Mouse (Mus musculus) CH12.LX (cell line): ENCODE data around the gene Slc9b2. TPM values are rescaled to one million over a fixed set of nuclear protein-coding genes. Genes with fewer than 3 reads are reported as not detected.

ENCODE experiments used
- DNase-seq: peaks from one replicate; pipeline ENCODE4 v3.0.0-alpha.2; 2013; ENCODE audit errors: extremely low read depth
- H3K27ac ChIP-seq: 2 replicates; pipeline ENCODE4 v1.5.1; 2012; ENCODE audit warnings: low read depth, mild to moderate bottlenecking, control low read depth, moderate library complexity; ENCODE audit not compliant: insufficient read depth
- H3K27me3 ChIP-seq: replicated peaks from 2 replicates; pipeline ENCODE3; 2012; ENCODE audit warnings: inconsistent platforms
- H3K36me3 ChIP-seq, 2 experiments: replicated peaks in 1 of 2; 2 replicates each; pipeline versions ENCODE3 to v1.6.1; 2012; ENCODE audit warnings: inconsistent platforms in 1 of 2, low read length in 1 of 2, mild to moderate bottlenecking in 1 of 2, mixed read lengths in 1 of 2, moderate library complexity in 1 of 2; ENCODE audit not compliant: control insufficient read depth in 1 of 2, insufficient read depth in 1 of 2
- H3K4me1 ChIP-seq, 2 experiments: 2 replicates each; pipeline ENCODE4 v1.6.1; 2012; ENCODE audit warnings: inconsistent platforms in 1 of 2, moderate library complexity in 1 of 2; ENCODE audit not compliant: insufficient read depth in 2 of 2, control insufficient read depth in 1 of 2
- H3K4me2 ChIP-seq: 2 replicates; pipeline ENCODE4 v1.6.1; 2012; ENCODE audit warnings: low read depth, mild to moderate bottlenecking, control low read depth; ENCODE audit not compliant: poor library complexity, insufficient read depth, severe bottlenecking
- H3K4me3 ChIP-seq, 3 experiments: fragments of 150-350 bp in 1 of 3; sonication (generic) in 1 of 3; replicated peaks in 1 of 3; 2 replicates each; pipeline versions ENCODE3 to v1.5.1; 2011 to 2012; ENCODE audit warnings: low read depth in 2 of 3, low read length in 2 of 3, mild to moderate bottlenecking in 2 of 3, moderate library complexity in 2 of 3, control low read depth in 1 of 3, improper control_type of control experiment in 1 of 3, inconsistent platforms in 1 of 3, mixed read lengths in 1 of 3; ENCODE audit not compliant: poor library complexity in 1 of 3
- H3K79me2 ChIP-seq: replicated peaks from 2 replicates; pipeline ENCODE4 v1.6.1; 2012; ENCODE audit warnings: mild to moderate bottlenecking, moderate library complexity; ENCODE audit not compliant: control insufficient read depth, poor library complexity, insufficient read depth, severe bottlenecking; ENCODE audit errors: extremely low read depth
- H3K9ac ChIP-seq: 2 replicates; pipeline ENCODE4 v1.6.1; 2012; ENCODE audit warnings: low read depth, mild to moderate bottlenecking, control low read depth, moderate library complexity; ENCODE audit not compliant: insufficient read depth
- H3K9me3 ChIP-seq: replicated peaks from 2 replicates; pipeline ENCODE3; 2012; ENCODE audit warnings: low read length, inconsistent platforms, mixed read lengths
- BHLHE40 ChIP-seq: IDR thresholded peaks from 2 replicates; pipeline ENCODE4 v1.6.1; 2011; ENCODE audit warnings: mild to moderate bottlenecking, low read depth, low read length, improper control_type of control experiment
- CHD2 ChIP-seq: IDR thresholded peaks from 2 replicates; pipeline ENCODE4 v1.6.1; 2011; ENCODE audit warnings: low read length, improper control_type of control experiment
- GABPA ChIP-seq: IDR thresholded peaks from 2 replicates; pipeline ENCODE4 v1.6.1; 2012; ENCODE audit warnings: low read depth, low read length, improper control_type of control experiment, inconsistent platforms; ENCODE audit not compliant: insufficient replicate concordance
- IRF4 ChIP-seq: IDR thresholded peaks from 2 replicates; pipeline ENCODE4 v1.6.1; 2014; ENCODE audit warnings: low read depth, mild to moderate bottlenecking, inconsistent platforms, low read length, improper control_type of control experiment
- JUN ChIP-seq: IDR thresholded peaks from 2 replicates; pipeline ENCODE4 v1.6.1; 2011; ENCODE audit warnings: low read depth, mild to moderate bottlenecking, low read length, improper control_type of control experiment, moderate library complexity; ENCODE audit not compliant: insufficient read depth
- JUND ChIP-seq: conservative IDR thresholded peaks from 2 replicates; pipeline ENCODE4 v1.6.1; 2011; ENCODE audit warnings: low read depth, low read length, improper control_type of control experiment
- MAFK ChIP-seq: IDR thresholded peaks from 2 replicates; pipeline ENCODE4 v1.6.1; 2011; ENCODE audit warnings: low read length, improper control_type of control experiment; ENCODE audit not compliant: insufficient replicate concordance
- MAZ ChIP-seq: IDR thresholded peaks from 2 replicates; pipeline ENCODE4 v1.6.1; 2012; ENCODE audit warnings: low read depth, mild to moderate bottlenecking, inconsistent platforms, low read length, improper control_type of control experiment, moderate library complexity
- MEF2A ChIP-seq: IDR thresholded peaks from 2 replicates; pipeline ENCODE4 v1.6.1; 2014; ENCODE audit warnings: low read depth, mild to moderate bottlenecking, inconsistent platforms, low read length, improper control_type of control experiment, borderline replicate concordance
- NRF1 ChIP-seq: IDR thresholded peaks from 2 replicates; pipeline ENCODE4 v1.6.1; 2014; ENCODE audit warnings: low read depth, mild to moderate bottlenecking, inconsistent platforms, low read length, improper control_type of control experiment, moderate library complexity
- POLR2AphosphoS2 ChIP-seq: IDR thresholded peaks from 2 replicates; pipeline ENCODE4 v1.6.1; 2011; ENCODE audit warnings: low read depth, low read length, improper control_type of control experiment
- RAD21 ChIP-seq: IDR thresholded peaks from 2 replicates; pipeline ENCODE4 v1.6.1; 2011; ENCODE audit warnings: low read depth, mild to moderate bottlenecking, low read length, improper control_type of control experiment, moderate library complexity
- SIN3A ChIP-seq: IDR thresholded peaks from 2 replicates; pipeline ENCODE4 v1.6.1; 2012; ENCODE audit warnings: low read length, improper control_type of control experiment, inconsistent platforms
- UBTF ChIP-seq: IDR thresholded peaks from 2 replicates; pipeline ENCODE4 v1.6.1; 2012; ENCODE audit warnings: low read depth, mild to moderate bottlenecking, inconsistent platforms, low read length, improper control_type of control experiment, moderate library complexity
- USF1 ChIP-seq: IDR thresholded peaks from 2 replicates; pipeline ENCODE4 v1.6.1; 2014; ENCODE audit warnings: low read depth, mild to moderate bottlenecking, inconsistent platforms, low read length, improper control_type of control experiment
- ZC3H11A ChIP-seq: IDR thresholded peaks from 2 replicates; pipeline ENCODE4 v1.6.1; 2012; ENCODE audit warnings: low read depth, mild to moderate bottlenecking, inconsistent platforms, low read length, improper control_type of control experiment
- dilution Hi-C: fragments of 300-500 bp; cut with MboI; formaldehyde crosslinking; loops from 2 replicates; pipeline ENCODE4 v1.14.3; 2020; ENCODE audit warnings: low sequenced_read_pairs; ENCODE audit not compliant: extremely low pct_unique_long_range_greater_than_20kb, extremely low pct_ligation_motif_present
- in situ Hi-C: fragments of 300-500 bp; cut with MboI; formaldehyde crosslinking; loops from 3 replicates; pipeline ENCODE4 v1.14.3; 2019; ENCODE audit warnings: low sequenced_read_pairs, low pct_ligation_motif_present, low pct_unique_long_range_greater_than_20kb, mixed read lengths
- polyA plus RNA-seq: library from polyadenylated mRNA; unstranded; fragments of >175 nt; gene quantifications from 2 replicates; pipeline ENCODE4 v1.2.1, GENCODE M21; 2012; ENCODE audit warnings: low read depth; ENCODE audit not compliant: insufficient read length
- total RNA-seq, 2 experiments: library from RNA; depleted of rRNA; stranded (reverse); fragments of 300-350 nt in 1 of 2; fragments of >200 nt in 1 of 2; gene quantifications; 2 replicates each; pipeline ENCODE4 v1.2.3; 2012 to 2014

Gene Slc9b2
- total and polyA plus RNA-seq, 3 experiments = 1.4 to 4.2 (median 2.8) TPM

GRCm38 (mm10) chr3:135313727-135314126 lies 6.2 kb downstream of the Slc9b2 start:
- no peak for DNase-seq
- Histone ChIP-seq H3K9me3 (peaks cover 5% of the 10 kb centered on the region), H3K9ac (no peak overlapping the region), H3K4me3 (no peak overlapping the region), H3K79me2 (no peaks in the 10 kb centered on the region), H3K36me3 (no peaks in the 10 kb centered on the region), H3K27ac (no peak overlapping the region), H3K4me1 (peaks cover 0 to 4% of the 10 kb centered on the region in 2 experiments; a peak in 1 of 4 replicates), H3K27me3 (no peaks in the 10 kb centered on the region), H3K4me2 (no peak overlapping the region)
- in situ Hi-C loops = no loop called here
- no peak for TF ChIP-seq GABPA
- TF ChIP-seq JUND = no peak
- TF ChIP-seq MEF2A = no peak
- dilution Hi-C loops = no loop called here

DNA sequence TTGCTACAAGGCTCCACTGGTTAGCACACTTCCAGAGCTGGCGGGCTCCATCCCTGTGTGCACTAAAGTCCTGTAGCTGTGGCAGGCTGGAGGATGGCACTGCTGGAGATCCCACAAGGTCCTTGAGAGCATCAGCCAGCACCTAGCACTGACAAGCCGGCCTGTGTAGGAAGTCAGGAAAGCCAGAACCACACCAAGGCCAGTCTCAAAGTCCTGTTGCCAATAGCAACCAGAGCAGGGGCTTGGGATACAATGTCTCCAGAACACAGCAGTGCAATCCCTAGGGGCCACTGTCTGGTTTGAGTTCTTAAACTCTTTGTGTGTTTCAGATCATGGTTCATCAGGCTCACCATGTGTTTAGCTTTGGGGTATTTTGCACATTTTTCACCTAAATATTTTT lies 7.3 kb downstream of the Slc9b2 start:
- Histone ChIP-seq H3K27ac (no peak overlapping the region), H3K79me2 (no peaks in the 10 kb centered on the region), H3K4me3 (no peak overlapping the region), H3K4me2 (no peak overlapping the region), H3K27me3 (no peaks in the 10 kb centered on the region), H3K36me3 (no peaks in the 10 kb centered on the region), H3K4me1 (peaks cover 0 to 4% of the 10 kb centered on the region in 2 experiments; a peak in 1 of 4 replicates), H3K9me3 (peaks cover 5% of the 10 kb centered on the region), H3K9ac (no peak overlapping the region)
- TF ChIP-seq CHD2 (no peak), JUN (no peak), MAFK (no peak), ZC3H11A (no peak)
- dilution Hi-C loops (no loop called here), in situ Hi-C loops (no loop called here)
- no peak for DNase-seq

GRCm38 (mm10) chr3:135315720-135316425 lies 8.4 kb downstream of the Slc9b2 start:
- peaks cover 0 to 4% of the 10 kb centered on the region in 2 experiments; a peak in 1 of 4 replicates for H3K4me1 ChIP-seq
- in situ Hi-C loops = no loop called here

More at GRCm38 (mm10) chr3:135315720-135316425, 8.4 kb downstream of the Slc9b2 start:
- Histone ChIP-seq H3K36me3 (peaks cover 0 to 3% of the 10 kb centered on the region in 2 experiments), H3K4me2 (no peak overlapping the region), H3K4me3 (no peak overlapping the region), H3K27ac (no peak overlapping the region), H3K9me3 (peaks cover 5% of the 10 kb centered on the region), H3K27me3 (no peaks in the 10 kb centered on the region), H3K9ac (no peak overlapping the region), H3K79me2 (no peaks in the 10 kb centered on the region)
- dilution Hi-C loops = no loop called here
- TF ChIP-seq CHD2 (no peak), MAFK (no peak), POLR2AphosphoS2 (no peak), NRF1 (no peak), SIN3A (no peak), UBTF (no peak), MAZ (no peak), JUND (no peak), BHLHE40 (no peak), USF1 (no peak), IRF4 (no peak), GABPA (no peak), RAD21 (no peak)
- no peak for DNase-seq
